Mouse (Mus musculus): Measurements from ENCODE around the gene Bcl2.
"Not testable (repeated sequence)": the region's sequence is repeated elsewhere in the genome, so short reads cannot be mapped to it uniquely, and the experiment has no call there.

Gene Bcl2

DNA sequence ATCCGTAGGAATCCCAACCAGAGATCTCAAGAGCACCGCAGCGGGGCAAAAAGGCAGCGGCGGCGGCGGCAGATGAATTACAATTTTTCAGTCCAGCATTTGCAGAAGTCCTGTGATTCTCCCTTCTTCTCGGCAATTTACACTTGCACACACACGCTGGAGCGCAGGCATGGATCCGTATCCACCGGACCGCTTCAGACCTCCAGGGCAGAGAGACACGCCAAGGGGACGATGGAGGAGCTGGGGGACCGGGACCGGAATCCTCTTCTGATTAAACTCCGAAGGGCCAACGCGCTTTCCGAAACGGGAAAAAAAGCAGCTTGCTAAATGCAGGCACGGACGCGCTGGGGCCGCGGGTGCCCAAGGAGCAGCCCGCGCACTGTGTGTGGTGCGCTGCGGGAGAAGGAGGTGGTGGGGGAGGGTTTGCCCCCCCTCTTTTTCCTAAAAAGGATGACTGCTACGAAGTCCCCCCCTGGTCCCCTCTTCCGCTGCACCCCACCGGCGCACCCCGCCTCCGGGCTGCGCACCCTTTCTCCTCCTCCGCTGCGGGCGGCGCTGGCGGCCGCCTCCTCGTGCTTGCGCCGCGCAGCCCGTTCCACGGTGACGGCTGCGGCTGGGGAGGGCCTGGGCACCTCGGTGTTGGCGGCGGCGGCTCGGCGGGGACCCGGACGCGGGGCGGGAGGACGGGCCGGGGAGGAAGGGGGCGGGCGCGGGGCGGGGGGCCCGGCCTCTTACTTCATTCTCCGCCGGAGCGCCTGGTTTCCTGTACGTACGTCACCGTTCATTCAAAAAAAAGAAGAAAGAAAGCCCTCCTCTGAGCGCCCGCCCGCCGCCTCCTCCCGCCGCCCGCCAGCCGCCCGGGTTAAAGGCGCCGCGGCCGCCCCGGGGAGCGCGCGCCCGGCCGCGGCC is at the start of gene Bcl2:
Bcl2 (minus strand) TSS at position 654 of the 909 bp plus-strand sequence.
- DNase-seq (ENCODE audit: low spot score in 2 of 2) = peak; percentile 53 to 72

DNA sequence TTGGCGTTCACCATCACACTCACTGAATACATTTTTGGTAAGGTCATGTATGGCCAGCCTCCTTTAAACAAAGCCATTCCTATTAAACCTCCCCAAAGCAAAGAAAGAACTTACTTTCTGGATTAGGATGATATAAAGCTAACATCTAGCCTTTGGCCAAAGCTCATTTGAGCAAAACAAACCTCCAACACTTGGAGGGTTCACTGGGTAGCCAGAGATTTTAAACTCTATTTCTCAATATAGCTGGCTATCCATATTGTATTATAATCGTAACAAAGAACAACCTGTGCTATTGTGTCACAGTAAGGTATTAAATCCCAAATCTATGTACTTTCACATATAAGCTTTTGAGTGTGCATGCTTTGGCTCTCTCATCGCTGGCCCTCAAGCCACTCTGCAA is 46.7 kb upstream of the Bcl2 start:
- no peak for DNase-seq (ENCODE audit: low spot score in 2 of 2)

DNA sequence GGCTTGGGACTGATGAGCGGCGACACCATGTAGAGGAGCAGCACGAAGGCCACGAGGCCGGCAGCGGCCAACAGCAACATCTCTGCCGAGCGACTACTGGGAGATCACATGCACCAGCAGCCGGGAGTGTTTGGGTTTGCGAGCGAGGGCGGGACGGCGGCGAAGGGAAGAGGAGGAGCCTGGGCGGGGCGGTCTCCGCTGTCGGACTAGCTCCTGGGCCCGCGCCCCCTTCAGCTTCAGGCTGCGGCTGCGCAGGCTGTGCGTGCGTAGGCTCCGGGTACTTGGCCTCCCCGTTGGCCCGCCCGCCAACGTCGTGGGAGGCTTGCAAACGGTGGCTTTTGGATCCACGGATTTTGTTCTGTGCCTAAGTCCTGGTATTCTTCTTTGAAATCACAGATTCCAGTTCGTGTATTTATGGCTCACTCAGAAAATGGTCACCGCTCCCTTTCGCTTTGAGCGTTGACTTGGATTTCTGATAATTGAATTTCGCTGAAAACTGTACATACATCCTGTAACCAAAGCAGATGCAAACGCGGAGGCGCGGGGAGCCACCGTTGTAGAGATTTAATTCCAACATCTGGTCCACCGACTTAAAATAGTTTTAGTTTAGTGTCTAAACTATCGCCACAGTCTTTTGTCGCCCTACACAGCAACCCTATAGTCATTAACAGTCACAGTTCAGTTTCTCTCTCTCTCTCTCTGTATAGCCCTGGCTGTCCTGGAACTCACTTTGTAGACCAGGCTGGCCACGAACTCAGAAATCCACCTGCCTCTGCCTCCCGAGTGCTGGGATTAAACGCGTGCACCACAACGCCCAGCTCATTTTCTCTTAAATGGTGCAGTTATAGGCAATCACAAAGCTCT is 45.7 kb upstream of the Bcl2 start, which contains the start of gene Kdsr:
Kdsr (minus strand) TSS at position 156 of the 864 bp plus-strand sequence.
- DNase-seq (ENCODE audit: low spot score in 2 of 2) = peak; percentile 96

DNA sequence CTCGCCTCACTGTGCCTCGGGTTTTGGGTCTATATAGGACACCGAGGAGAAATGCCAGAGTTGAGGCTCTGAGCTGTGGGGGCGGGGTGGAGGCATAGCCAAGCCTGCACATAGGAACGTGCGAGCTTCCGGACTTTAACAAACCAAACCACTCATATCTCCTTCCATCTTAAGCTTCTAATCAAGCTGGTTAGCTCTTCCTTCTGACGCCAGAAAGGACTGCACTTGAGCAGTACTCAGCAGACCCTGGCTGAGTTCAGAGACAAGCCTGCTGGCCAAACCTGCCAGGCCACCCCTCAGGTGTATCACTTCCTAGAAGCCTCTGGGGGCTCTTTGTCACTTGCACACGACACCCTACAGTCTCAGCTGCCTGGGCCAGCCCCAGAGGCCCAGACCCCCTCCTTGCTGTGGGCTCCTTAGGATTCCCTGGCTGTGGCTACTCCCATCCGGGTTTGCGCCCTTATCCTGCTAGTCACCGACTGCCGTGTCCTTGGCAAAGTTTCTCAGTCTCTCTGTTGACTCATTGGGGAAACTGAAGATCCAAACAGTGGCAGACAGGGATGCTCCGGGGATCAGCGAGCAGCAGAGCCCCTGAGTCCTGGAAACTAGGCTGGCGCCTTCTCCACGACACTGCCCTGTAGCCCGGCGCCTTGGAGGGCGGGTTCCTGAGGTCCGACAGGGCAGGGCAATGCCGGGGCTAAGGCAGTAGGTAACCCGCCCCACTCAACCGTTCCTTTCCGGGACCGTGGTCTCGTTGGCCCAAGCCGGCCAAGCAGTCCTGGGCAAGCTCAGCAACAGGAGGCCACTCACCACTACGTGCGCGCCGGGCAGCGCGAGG is 44.9 kb upstream of the Bcl2 start:
- peak in 1 of 2 experiments; percentile 18 for DNase-seq (ENCODE audit: low spot score in 2 of 2)

DNA sequence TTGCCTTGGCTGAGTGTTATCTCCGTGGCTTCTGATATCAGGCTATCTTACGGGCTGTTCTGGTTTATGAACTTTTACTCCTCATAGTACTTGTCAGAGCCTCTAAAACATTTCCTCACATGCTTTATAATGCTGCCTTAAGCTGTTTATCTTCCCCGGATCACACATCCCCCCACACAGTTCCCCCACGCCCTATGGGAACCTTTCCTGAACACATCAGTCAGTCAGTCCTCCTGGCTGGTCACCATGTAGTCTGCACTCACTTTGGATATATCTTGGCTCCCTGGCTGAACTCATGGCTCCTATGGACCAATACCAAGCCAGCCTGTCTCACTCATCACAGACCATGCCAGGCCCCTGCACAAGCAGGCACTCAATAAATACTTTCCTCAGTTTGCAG is 42.6 kb upstream of the Bcl2 start:
- no peak for DNase-seq (ENCODE audit: low spot score in 2 of 2)

DNA sequence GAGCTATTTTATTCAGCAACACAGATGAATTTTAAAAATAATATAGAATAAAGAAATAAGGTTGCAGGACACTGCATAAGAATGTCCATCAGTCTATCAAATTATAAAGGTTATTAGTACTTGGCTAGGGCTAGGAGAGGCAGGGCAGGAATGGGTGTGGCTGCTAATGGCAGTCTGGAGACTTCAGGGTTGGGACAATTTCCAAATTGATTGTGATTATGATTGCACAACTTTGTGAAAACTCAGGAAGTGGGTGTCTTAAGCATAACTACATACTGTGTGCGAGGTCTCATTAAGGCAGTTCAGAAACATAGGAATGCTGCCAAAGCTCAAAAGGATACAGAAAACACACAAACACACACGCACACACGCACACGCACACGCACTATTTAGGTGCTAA is 37.9 kb upstream of the Bcl2 start:
- DNase-seq (ENCODE audit: low spot score in 2 of 2) = no peak

DNA sequence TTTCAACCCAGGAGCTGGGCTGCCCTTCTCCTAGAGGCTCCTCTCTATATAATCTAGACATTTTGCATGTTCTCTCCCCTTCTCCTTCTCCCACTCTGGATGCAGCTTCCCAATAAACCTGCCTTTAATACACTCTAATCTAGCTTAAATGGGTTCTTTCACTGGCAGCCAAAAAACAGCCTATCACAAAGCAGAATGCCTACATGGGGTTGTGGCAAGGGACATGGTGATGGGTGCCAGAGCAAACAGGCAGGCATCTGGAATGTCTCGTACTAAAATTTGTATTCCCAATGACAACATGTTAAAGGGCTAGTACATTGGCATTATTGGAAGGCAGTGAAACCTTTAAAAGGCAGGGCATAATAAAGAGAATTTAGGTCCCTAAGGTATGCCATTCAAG is 36.6 kb upstream of the Bcl2 start:
- no peak for DNase-seq (ENCODE audit: low spot score in 2 of 2)

DNA sequence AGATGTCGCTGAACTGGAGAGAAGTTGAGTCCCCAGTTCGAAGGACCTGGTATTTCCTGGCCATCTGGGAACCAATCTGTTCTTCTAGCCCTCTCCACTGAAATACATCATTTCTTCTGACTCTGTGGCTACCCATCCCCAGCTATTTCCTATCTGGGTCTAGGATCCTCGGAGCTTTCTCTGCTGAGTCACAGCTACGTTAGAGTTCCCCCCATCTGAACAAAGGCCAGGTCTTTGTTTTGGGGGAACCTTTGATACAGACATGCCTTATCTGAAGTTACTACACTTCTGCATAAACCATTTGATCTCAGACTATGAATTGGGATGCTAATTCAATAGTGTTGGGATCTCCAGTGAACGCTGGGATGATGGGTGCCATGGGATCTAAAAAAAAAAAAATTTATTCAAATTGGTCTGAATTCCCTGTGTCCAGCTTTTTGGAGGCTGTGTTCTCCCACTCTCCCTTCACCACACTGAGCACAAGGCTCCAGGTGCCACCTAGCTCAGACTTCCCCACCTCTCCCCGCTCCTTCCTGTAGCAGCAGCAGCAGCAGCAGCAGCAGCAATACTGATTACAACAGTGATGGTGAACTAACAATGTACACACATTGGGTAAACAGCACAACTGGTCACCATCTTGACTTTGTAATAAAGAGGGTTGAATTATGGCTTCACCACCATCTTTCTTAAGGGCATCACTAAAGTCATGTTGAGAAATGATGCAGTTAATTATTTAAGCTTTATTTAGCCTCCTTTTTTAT is 34.7 kb upstream of the Bcl2 start:
- no peak for DNase-seq (ENCODE audit: low spot score in 2 of 2)

DNA sequence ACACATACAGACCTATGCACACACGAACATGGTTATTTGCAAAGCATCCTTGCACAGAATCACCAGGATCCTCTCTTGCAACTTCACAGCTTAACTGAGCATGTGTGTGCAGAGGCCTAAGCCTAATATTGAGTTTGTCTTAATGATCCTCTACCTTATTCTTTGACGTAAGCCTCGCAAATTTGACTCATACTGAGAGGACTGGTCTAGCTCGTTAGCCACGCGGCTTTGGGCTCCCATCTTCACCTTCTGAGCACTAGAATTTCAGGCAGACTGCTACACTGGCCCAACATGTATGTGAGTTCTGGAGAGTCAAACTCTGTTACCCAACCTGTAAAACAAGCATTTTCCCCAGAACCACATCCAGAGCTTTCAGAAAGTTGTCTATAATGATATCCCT is 28.9 kb upstream of the Bcl2 start:
- no peak for DNase-seq (ENCODE audit: low spot score in 2 of 2)

DNA sequence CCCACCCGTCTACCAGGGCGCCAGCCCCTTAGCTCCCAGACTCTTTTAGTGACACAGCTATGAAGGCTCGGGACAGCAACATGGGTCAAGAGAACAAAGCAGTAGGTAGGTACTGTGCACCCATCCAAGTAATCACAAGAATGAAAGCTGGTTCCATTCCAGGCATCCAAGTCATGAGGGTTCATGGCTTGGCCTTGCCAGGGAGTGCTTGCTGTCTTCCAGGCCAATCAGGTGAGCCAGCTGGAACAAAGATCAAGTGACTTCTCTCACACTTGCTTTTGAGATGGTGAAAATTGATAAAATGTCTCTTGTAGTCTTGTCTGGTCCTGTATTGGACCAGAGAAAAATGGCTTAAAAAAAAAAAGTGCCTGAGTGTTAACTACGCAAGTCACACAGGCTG is 26.7 kb upstream of the Bcl2 start:
- no peak for DNase-seq (ENCODE audit: low spot score in 2 of 2)

DNA sequence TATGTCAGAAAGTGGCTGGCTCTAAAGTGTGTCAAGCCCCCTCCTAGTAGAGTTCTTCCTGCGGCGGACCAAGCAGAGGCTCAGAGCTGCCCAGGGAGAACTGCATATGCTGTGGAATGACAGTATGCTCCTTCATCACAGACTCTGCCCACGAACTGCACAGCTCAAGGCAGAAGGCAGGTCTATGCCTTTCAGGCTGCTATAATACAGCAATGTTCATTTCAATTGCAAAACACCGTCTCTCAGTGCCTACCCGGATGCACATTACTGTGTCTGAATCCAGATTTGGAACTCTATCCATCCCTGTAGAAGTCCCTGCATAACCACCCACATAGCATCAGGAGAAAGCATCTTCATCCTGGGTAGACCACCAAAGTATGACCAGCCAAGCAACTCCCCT is 25.7 kb upstream of the Bcl2 start:
- no peak for DNase-seq (ENCODE audit: low spot score in 2 of 2)

DNA sequence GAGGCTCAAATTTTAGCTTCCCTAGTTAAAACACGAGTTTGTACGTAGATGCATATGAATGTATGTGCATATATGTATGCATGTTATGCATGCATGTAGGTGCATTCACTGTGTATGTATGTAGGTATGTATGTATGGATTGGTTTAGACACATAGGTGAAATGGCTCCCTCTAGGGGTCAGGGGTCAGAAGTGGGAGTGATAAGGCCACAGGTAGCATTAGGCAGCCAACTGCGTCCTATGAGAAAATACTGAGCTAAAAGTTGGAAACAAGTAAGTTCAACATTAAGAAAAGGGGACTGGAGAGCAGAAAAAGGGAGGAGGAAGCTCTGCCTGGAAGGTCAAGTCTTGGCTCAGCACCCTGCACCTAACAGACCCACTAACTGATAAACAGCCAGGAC is 24.0 kb upstream of the Bcl2 start:
- no peak for DNase-seq (ENCODE audit: low spot score in 2 of 2)

DNA sequence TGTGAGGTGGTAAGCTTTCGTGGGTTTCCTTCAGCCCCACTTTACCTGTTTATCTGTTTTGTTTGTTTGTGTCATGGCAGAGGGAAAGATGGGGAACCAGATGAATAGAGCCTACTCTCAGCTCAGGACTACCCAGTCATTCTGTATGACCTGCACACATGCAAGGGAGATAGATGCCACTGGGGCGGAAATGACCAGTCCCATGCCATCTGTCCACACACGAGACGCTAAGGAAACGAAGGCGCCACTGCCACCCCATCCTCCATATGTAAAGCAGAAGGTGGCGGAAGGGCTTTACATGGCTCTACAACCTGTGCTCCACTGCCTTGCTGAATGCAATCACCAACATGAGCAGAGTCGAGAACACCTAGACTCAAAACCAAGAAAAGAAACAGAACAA is 22.1 kb upstream of the Bcl2 start:
- DNase-seq (ENCODE audit: low spot score in 2 of 2) = no peak

DNA sequence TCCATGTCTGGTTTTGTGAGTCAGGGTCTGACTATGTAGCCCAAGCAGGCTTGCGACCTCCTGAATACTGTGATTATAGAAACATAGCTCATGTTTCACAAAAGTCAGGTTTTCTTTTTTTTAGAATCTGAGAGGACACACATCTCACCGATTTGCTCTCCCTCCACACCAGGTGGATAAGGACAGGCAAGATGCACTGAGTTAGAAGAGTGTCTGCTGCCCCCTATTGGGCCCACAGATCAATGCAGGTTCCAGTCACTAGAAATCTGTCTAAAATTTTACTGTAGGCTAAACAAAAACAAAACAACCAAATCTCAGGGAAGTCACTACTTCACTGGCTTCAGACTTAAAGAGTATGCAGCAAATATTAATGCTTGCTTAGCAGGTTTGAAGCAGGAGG is 21.5 kb upstream of the Bcl2 start:
- no peak for DNase-seq (ENCODE audit: low spot score in 2 of 2)

DNA sequence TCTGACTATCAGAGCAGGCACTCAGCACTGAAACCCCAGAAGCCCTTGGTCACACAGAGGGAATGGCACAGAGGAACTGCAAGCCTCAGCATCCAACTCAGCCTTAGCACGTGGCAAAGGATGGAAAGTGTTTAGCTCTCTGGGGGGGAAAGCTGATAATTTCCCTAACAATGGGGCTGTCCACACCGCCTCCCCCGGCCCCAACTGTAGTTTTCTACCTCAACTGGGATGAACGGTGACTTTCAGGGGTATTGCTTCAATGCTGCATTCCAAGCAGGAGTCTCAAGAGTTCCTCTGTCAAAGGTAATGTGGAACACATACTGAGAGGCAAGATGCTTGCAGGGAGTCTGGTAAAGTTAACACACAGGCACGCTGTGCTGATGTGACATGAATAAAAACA is 8.0 kb upstream of the Bcl2 start:
- DNase-seq (ENCODE audit: low spot score in 2 of 2) = no peak

DNA sequence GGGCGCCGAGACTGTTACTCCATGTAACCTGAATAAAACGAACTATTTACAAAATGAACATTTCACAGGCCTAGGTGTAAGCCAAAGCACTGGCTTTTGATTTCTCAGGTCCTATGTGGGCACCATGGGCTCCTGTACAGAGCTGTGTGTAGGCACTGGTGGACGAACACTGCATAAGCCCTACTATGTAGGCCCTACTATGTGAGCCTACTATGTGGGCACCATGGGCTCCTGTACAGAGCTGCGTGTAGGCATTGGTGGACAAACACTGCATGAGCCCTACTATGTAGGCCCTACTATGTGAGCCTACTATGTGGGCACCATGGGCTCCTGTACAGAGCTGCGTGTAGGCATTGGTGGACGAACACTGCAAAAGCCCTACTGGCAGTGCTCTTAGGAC is 3.7 kb upstream of the Bcl2 start:
- not testable (repeated sequence) for DNase-seq (ENCODE audit: low spot score in 2 of 2)

DNA sequence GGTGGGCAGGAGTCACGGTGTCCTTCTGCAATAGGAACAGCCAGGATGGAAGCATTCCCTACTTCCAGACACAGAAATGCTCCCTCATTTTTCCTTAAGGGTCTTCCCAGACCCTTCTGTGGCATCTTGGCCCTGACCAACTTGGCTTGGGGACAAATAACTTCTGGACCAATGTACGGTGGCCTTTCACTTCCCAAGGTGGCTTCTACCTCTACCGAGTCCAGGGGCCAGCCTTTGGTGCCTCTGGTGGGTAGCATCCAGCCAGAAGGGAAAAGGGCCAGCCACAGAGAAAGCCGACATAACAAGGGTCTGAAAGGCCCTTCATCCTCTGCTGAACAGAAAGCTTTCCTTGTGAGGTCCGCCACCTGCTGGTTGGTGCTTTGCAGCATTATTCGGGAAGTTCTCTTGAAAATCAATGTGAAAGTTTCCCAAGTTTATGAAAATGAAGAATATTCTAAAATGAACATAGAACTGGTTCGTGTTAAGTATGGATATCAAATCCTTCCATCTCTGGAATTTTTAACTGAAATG is 3.1 kb upstream of the Bcl2 start:
- peak; percentile 51 to 77 for DNase-seq (ENCODE audit: low spot score in 2 of 2)

DNA sequence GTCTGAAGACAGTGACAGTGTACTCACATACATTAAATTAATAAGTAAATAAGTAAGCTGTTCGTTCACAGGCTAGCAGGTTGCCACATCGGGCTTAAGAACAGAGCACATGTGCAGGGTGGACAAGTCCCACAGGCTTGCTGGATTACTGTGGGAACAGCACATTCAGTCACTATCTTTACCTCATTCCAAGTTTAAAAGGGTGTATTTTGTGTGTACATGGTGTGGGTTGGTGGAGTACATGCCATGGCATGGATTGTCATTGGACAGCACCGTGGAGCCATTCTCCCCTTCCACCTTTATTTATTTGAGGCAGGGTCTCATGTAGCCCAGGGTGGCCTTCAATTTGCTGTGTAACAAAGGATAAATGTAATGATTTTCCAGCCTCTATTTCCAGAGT is 2.1 kb upstream of the Bcl2 start:
- no peak for DNase-seq (ENCODE audit: low spot score in 2 of 2)

DNA sequence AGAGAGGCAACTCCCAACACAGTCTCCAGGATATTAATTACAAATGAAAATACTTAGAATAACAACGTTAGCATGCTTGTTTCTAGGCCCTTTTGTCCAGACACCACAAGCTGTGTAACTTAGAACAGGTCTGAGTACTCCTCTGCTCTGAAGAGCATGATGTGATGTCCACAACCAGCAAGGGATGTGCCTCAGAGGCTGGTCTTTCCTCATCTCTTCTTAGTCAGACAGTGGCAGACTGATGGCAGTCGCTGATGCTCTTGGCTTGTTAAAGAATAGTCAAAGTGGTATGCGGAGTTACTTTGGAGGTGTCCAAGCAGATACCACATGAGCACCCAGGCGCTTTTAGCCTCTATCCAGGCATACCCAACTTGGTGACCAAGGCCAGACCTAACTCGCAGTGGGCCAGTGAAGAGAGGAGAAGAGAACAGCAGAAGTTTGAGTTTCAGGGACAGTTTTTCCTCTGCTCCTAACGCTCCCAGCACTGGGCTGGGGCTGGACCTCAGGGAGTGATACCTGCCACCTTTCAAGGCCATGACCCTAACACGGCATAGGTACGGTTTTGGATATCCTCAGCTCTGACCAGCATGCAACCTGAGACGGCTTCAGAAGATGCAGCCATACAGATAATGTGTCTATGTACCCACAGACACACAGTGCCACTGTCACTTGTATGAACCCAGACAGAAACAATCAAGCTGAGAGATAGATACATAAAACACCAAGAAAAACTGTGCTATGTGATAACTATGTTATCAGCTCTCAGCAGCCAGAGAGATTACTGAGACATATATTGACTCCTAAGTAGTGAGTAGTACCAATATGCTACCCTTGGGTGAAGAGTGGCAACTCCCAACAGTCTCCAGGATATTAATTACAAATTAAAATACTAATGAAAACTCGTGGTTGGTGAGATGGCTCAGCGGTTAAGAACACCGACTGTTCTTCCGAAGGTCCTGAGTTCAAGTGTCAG is 1.3 kb upstream of the Bcl2 start:
- DNase-seq (ENCODE audit: low spot score in 2 of 2) = no peak

Measured in frontal cortex, postnatal 10 days (tissue).